Mouse (Mus musculus) monocyte, adult 5-6 weeks (primary cell): ENCODE measurements around the gene Tfap2e. TPM values are rescaled to one million over a fixed set of nuclear protein-coding genes. Genes with fewer than 3 reads are reported as not detected.

ENCODE experiments used
- ATAC-seq: fragments of 153-309, 156-312 bp; replicated peaks from 2 replicates; pipeline ENCODE4 v1.8.0; 2017; ENCODE audit warnings: mild to moderate bottlenecking; ENCODE audit not compliant: low TSS enrichment, insufficient number of reproducible peaks, severe bottlenecking, poor library complexity, low FRiP score
- total RNA-seq: library from RNA; stranded (forward); fragments of 200-1000, 200-491, 200-594 nt; gene quantifications from 3 replicates; pipeline ENCODE4 v1.2.3, GENCODE M21; 2017

The Tfap2e gene
- total RNA-seq, 1 experiment from 2014 or later: not detected

DNA sequence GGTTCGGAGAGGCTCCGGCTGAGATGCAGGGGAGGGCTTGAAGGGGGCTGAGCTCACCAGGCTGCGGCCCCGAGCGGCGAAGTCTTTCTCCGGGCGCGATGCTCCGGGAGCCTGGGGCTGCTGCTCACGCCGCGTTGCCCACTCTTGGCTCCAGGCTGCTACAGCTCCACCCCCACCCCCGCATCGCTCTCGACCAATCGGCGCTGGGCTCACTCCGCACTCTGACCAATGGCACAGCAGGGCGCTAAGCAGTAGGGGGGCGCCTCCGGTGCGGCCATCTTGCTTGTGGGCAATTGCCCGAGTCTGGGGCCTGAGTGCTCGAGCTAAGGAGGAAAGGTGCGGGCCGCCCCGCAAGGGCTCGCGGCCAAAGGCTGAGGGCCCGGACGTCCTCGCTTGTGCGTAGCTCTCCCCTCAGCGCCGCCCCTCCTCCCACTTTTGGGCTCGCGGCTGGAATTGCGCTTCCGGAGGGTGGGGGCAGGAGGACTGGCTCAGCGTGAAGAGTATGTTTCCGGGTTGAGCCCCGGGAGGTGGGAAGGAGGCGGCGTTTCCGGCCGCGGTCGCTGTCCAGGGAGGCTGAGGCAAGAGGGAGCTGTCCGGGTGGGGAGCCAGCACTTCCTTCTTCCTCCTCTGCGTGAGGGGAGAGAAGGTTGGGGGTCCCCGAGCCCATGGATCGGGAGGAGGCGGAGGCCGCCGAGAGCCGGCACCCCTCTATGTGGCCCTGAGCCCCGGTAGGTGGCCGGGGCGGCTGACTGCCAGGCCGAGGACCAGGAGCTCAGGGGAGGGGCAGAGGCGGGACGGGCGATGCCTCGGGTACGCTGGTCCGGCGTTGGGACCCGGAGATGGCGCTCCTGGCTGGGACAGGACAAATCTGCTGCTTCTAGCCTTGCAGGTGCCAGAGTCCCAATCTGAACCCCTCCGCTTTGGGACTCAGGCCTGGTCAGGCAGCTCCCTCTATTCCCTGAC lies 17.5 kb upstream of the Tfap2e start, which contains the start of the genes Ncdn and AU040320:
TSS of gene Ncdn (minus strand) at position 171 of the 963 bp plus-strand sequence.
TSS of gene AU040320 (plus strand) at position 277 of the 963 bp plus-strand sequence.
- ATAC-seq: peak; percentile 95

DNA sequence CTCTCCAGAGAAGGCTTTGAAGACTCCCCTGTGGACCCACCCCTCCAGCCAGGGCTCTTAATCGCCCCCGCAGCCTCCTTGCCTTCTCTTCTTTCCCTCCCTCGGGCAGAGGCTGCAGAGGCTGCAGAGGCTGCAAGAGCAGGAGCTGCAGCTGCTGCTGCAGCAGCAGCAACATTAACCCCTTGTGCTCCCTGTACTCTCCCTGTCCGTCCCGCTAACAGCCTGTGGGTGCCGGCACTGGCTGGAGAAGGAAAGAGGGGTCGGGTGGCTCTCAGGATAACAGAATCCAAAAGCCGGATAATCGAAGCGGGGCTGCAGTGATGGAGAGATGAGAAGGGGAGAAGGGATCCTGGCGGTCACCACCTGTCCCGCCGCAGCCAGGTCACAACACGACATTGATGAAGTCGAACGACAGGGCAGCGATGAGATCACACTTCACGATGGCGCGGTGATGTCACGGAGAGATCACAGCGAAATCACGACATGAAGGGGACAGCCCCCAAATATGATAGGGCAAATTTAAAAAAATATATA lies 16.6 kb upstream of the Tfap2e start:
- no peak for ATAC-seq

DNA sequence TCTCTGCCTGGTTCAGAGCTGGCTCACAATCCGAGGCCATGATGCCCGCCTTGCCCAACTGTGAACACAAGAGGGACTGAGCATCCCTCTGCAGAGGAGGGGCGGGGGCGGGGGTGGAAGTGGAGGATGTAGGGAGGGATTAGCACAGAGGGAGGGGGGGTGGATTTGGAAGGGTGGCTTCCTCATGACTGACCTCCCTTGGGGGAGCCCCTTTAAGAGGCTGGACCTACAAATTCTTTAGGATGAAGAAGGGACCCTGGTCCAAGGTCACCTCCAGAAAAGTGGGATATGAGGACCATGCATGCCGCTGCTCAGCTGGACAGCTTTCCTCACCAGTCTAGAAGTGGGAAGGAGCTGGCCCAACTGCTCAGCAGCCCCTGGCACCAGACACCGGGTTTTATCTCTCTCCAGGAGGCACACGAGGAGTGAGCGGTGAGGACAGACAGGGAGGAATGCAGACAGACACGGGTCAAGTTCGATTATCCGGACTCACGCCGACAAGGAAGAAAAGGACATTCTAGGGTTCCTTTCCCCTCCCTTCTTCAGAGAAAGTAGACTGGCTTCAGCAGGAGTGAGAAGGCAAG lies 16.1 kb upstream of the Tfap2e start:
- no peak for ATAC-seq

DNA sequence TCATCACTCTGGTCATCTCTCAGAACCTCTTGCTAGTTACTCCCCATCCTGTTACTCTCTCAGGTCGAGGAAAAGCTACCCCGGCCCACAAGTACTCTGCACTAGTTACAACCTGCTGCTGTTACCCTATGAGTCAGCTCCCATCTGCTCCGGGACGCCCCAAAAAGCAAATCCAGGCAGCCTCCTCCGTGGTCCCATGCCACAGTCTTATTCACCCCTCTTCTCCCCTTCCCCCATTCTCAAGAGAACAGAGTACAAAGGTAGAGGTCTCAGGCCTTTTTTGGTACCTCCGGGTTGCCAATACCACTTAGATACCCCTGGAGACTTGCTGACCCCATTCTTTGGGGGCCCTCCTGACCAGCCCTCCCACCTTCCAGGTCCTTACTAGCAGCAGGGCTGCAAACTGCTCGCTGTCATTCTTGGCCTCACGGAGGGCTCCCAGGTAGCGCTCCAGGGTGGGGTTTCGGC lies 15.6 kb upstream of the Tfap2e start:
- ATAC-seq: no peak

DNA sequence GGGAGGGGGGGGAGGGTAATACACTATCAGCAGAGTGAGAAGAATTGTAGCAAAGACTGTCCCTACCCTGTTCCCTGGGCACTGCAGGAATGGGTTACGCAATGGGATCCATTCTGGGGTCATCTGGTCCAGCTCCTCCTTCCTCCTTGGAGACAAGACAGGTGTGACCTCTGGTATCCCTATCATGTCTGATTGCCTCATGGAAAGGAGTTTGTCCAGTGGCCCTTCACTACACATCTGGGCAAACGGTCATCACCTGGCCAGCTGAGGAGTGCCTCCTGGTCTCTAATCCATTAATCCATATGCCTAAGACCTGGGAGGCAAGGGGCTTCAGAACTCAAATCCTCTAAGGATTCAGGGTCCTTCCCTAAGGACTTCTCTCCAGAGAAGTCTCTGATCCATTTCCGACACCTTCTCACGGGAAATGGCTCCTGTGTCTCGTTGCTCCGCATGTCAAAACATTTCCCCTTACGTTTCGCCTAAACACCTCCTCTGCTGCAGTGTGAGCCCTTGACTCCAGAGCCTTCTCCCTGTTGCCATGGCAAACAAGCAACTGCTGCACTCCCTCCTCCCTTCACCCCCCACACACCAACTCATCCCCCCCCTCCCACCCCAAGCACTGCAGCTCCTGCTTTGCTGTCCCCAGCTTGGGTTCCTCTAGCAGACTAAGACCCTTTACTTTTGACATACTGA lies 15.0 kb upstream of the Tfap2e start:
- ATAC-seq: no peak

DNA sequence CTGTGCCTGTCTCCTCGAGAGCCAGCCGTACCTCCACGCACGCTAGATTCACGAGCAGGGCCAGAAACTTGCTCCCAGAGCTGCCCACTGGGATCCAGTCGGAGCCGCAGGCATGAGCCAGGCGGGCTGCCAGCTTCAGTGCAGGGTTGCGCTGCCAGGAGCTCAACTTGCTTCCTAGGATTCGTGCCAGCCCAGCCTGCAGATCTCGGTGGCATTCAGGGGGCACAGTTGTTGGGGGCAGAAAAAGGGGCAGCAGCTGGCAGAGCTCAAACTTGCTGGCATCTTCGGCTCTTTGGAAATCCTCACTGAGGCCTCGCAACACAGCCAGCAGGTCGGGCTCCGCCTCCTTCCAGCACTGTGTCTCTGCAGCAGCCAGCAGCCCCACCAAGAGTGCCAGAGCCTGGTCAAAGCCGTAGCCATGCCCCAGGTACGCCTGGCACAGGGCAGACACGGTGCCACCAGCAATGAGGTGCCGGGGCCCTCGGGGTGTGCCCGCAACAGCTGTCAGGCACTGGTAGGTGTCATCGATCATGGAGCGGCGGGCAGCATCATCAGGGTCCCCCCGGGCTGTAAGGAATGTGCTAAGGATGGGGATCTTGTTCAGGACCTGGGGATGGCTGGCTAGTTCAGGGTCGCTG lies 14.1 kb upstream of the Tfap2e start:
- no peak for ATAC-seq

DNA sequence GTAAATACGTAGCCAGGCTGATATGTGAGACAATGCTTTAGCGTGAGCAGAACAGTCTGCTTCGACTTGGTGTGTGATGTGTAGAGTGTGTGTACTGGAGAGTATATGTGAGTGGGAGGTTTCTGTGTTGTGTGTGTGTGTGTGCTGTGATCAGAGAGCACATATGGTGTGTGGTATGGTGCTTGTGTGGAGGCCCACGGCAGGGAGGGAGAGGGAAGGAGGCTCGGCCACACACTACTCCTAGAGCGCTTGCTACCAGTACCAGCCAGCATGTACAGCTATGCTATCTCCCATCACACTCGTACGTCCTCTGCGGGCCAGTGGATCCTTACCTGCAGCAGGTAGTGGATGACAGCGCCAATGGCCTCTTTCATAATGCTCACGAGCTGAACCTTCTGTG lies 13.5 kb upstream of the Tfap2e start:
- no peak for ATAC-seq

DNA sequence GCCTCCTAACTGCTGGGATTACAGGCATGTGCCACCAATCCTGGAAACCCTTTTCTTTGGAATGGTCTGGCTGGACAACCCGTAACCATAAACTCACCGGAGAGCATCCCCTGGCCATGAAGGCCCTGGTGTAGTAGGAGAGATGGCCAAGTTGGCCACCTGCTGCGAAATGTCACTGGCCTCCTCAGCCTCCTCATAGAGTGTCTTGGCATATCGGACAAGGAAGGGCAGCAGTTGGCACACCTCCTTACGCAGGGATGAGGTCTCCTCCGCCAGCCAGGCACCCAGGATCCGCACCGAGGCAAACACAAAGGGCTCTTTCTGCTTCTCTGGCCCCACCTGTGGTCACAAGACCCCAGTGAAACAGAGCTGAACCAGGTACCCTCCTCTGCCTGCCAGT lies 12.3 kb upstream of the Tfap2e start:
- ATAC-seq: no peak

DNA sequence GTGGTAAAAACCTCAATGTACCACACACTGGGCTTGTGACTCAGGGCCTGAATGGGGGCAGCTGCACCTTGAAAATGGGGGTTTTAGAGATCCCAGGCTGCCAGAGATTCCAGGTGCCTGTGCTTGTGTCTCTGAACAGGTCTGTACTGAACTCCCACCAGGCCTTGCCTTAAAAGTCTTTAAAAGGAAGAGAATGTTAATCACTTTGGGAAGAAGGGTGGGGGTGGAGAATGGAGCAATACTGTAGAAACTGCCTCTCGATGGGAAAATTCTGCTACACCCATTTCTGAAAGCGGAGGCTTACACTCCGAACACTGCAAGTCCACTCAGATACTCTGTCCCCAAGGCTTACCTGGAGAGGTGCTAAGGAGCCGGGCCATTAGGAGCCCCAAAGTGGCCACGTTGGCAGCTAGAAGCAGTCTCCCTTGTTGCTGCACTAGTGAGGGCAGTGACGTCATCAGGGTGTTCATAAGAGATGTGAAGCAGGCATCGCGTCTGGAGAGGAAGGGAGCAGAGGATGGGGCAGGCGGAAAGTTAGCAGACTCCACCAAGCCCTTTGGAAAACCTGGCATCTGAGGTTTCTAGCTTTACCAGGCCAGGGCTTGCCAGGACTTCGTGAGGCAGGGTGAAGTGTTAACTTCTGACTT lies 10.3 kb upstream of the Tfap2e start:
- ATAC-seq: no peak

DNA sequence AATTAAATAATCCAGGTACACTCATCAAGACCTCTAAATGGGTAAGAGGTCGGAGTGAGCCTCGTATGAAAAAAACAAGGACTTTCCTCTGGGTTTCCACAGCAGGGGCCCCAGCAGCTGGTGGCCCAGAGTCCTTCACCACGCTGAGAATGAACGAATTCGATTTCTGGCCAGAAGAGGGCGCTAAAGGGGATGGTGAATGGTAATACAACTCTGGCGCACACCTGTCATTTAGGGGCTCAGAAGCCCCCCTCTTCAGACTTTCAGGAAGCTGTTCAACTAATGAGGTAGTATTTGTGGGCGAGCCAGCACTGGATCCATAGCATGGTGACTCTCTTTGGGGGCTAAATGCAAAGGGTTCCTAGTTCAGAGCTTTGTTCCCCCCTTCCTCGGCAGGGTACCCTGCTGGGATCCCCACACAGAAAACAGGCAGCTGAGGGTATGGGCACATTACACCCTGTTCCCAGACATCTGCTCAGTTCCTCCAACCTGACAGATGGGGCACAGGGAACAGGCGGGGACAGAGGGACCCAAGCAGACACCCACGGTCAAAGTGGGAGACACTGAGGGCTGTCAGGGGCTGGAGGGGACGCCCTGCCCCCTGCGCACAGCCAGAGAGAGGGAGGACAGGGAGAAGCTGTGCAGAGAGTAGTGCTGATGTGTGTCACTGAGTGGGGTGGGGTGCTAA lies 9.6 kb upstream of the Tfap2e start:
- no peak for ATAC-seq

DNA sequence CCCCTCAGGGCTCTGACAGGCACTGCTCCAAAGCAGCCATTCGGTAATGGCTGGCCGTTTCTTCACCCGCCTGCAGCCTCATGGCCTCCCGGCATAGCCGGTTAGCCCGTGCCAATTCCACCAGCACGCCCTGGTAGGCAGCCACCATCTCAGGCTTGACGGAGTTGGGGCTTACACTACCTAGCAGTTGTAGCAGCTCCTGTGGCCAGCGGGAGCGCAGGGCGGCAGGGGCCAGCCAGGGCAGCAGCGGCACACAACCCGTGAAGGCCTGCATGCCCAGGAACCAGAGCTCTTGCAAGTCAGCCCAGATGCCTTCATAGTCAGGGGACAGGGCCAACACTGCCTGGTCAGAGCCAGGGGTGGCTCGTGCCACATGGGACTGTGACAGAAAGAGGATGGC lies 8.8 kb upstream of the Tfap2e start:
- no peak for ATAC-seq

DNA sequence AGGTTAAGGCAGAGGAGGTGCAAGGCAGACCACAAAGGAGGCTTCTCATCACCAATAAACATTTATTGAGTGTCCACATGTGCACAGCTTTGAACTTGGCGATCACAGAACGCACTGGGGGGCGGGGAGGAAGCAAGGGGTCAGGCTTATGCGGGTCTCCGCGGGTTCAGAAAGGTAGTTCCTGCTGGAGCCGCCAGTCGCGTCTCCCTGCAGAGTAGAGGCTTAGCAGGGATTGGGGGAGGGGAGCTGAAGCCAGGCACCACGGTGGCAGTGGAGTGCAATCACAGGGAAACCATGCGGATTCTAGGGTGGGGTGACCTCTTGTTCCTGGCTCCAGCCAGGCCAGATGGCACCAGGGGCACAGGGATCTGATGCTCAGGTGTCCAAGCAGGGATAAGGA lies 7.7 kb upstream of the Tfap2e start:
- no peak for ATAC-seq

DNA sequence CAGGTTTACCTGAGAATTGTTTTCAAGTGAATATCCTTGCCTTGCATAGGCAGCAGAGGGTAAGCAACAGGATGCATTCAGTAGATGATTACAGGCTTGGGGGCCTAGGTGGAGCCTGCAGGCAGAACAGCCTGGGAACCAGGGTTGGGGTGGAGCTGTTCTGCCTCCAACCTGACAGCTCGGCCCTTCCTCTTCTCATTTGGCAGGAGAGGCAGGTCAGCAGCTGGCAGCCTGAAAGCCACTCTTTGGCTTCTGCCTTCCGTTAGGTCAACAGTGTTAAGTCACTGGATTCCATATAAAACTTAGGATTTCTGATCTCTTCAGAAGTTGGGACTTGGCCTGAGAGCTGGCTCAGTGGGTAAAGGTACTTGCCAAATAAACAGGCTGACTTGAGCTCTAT lies 6.9 kb upstream of the Tfap2e start:
- ATAC-seq: no peak

DNA sequence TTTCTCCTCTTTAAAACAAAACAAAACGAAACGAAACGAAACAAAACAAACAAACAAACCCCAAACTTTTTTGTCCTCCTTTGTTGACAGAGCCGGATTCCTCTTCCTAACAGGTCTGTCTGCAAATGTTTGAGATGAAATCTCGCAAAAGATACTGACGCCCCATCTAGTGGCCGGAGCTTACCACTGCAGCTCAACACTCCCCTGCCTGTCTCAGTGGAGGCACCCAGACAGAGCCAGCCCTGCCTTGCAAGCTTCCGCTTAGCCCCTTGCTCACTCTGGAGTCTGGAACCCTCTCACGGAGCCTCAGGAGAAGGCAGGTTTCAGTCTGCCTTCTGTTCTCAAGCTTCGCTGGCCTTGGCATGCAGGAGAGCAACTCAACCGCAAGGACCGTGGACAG lies 5.4 kb upstream of the Tfap2e start:
- ATAC-seq: peak; percentile 81

DNA sequence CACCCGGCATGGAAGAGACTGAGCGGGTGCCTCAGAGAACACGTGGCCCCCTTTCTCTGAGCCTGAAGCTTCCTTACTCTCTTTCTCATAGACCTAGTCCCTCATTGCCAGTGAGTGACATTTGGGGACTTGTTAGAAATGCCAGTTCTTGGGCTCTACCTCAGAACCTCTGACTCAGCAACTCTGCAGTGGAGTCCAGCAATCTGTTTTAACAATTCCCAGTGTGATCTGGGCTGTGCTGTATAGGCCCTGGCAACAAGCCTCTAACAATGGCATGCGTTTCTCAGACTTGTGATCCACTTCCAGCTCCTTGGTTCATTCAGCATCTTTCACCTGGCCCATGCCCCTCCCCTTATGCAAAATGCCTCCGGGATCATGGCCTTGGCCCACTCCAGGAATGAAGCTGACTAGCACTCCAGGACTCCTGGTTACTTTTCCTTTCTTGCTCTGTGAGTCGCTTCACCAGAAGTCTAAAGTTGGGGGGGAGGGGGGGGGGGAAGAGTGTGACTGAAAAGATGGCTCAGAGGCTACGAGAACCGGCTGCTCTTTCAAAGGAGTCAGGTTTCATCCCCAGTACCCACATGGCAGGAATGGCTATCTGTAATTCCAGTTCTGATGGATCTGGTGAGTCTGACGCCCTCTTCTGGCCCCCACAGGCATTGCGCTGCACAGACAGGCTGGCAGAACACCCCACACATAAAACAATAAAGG lies 4.1 kb upstream of the Tfap2e start:
- ATAC-seq: no peak

DNA sequence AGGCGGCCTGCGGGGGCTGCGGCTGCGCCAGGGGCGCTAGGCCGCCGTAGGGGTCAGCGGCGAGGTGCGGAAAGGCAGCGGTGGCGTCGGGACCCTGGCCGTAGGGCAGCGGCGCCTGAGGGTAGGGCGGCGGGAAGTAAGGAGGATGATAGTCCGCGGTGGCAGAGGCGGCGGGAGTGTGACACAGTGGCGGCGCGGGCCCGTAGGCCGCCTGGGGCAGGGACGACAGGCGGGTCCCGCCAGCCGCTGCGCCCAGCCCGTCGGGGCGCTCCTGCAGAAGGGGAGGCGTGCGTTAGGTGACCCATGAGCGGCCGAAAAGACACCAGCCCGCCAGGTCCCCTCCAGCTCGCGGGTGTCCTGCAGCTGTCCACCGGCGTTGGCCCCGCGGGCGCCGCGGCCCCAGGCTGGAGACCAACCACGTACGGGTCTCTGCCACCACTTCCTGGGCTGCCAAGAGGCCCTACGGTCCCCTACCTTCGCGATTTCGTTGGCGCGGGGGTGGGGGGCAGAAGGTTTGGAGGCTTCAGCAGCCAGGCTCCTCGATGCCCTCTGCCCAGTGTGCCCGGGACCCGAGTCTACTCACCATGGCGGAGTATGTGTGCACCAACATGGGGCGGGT lies 549 bp downstream of the Tfap2e start:
- no peak for ATAC-seq
